Mouse (Mus musculus) heart, adult 2 months (tissue): ENCODE results near the gene Ciart.

Source experiments
- CTCF ChIP-seq: fragments of 200-600 bp; IDR thresholded peaks from 2 replicates; pipeline ENCODE4 v1.8.1; 2022; ENCODE audit warnings: antibody characterized with exemption, mild to moderate bottlenecking, moderate library complexity
- EP300 ChIP-seq: fragments of 200-500 bp; IDR thresholded peaks from 2 replicates; pipeline ENCODE4 v1.6.1; 2011; ENCODE audit warnings: low read depth, low read length, control low read depth; ENCODE audit not compliant: insufficient read depth
- POLR2A ChIP-seq: fragments of 200-500 bp; IDR thresholded peaks from 2 replicates; pipeline ENCODE4 v1.6.1; 2011; ENCODE audit warnings: mild to moderate bottlenecking, low read depth, low read length, control low read depth; ENCODE audit not compliant: insufficient read depth

DNA sequence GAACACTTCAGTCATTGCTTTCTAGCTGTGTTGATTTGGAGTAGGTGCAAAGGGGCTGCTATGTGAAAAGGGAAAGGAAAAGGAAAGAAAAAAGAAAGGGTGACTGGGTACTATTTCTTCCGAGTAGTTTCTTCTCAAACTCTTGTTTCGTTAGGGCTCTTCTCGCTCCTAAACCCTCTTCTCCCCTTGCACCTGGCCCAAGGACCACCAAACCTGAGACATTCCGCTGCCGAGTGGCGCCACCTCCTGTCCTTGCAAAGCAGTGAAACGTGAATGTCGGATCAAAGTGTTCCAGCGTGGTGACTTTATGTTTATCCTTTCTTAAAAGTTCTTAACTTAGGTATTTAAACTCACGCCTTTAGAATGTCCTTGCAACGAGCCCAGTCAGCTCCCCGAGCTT is 24.8 kb upstream of the Ciart start:
- peak; percentile 91 for TF ChIP-seq CTCF
- TF ChIP-seq POLR2A, result no peak
- 0 out of 2 replicates have a peak, but pooled peaks have one; percentile 50 for TF ChIP-seq EP300
